Mouse (Mus musculus): Measurements from ENCODE around the gene Ctu2.

The Ctu2 gene

GRCm38 (mm10) chr8:122484831-122485230, 8.9 kb downstream of the Ctu2 start:
- no peak for DNase-seq (ENCODE audit: low read depth, low spot score)

DNA sequence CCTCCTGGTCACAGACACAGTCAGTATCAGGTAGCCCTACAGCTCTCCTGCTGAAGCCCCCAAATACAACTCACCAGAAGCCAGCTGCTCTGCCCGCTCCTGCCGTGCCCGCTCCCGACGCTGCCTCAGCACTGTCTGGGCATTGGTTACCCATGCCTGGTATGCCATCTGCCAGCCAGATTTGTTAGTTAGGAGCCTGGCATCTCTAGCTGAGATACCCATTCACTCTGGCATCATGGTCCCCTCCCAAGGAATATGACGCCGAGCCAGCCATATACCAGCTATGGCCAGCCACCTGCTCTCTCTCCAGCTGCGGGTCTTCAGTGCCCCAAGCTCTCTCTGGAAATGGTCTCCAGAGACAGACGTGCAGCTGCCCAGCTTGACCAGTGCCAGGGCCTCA, 12.4 kb downstream of the Ctu2 start:
- DNase-seq (ENCODE audit: low read depth, low spot score) = no peak

DNA sequence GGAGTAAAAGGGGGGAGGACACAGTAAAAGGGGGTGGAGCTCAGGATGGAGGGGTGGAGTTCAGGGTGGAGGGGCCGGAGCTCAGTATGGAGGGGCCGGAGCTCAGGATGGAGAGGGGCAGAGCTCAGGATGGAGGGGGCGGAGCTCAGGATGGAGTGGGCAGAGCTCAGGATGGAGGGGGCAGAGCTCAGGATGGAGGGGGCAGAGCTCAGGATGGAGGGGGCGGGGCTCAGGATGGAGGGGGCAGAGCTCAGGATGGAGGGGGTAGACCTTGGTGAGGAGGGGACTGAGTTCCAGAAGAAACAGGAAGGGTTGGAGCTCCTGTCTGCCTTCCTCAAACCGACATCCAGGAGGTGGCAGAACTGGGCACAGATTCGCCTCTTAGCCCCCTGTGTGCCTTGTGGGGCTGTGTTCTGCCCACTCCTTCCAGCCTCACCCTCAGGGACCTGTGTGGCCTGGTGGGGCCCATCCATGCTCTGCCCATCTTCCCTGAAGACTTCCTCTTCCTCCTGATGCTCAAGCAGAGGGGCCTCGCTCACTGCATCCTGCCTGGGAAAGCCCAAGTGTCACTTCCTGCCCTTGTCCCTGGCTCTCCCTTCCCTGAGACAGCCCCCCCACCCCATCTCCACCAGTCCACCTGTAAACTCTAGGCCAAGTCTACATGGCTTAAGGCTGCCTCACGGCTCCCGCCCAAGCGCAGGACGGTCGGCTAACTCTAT, 21.2 kb downstream of the Ctu2 start:
- DNase-seq (ENCODE audit: low read depth, low spot score) = no peak

- DNase-seq (ENCODE audit: low read depth, low spot score) = no peak
Measured at GRCm38 (mm10) chr8:122497912-122498311, 22.0 kb downstream of the Ctu2 start.

GRCm38 (mm10) chr8:122500856-122501255, 24.9 kb downstream of the Ctu2 start:
- DNase-seq (ENCODE audit: low read depth, low spot score) = peak; percentile 81

DNA sequence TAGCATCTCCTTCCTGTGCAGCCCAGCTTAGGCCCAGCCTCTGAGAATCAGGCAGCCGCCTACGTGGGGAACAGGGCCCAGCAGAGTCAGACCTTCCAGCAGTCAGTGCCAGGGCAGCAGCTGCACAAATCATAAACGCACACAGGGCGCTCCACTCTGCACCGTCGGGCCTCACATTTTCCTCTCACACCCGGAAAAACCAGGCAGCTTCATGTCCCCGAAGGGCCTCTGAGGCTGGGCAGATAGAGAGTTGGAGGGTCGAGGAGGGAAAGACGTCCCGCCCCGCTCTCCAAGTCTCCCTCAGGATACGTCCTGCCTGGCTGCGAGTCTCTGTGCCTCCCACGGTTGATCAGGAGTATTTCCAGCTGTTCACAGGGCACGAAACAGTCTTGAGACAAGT, 35.6 kb downstream of the Ctu2 start:
- DNase-seq (ENCODE audit: low read depth, low spot score) = no peak

- no peak for DNase-seq (ENCODE audit: low read depth, low spot score)
Measured at GRCm38 (mm10) chr8:122512392-122512791, 36.4 kb downstream of the Ctu2 start.

- no peak for DNase-seq (ENCODE audit: low read depth, low spot score)
Measured at GRCm38 (mm10) chr8:122515699-122516098, 39.8 kb downstream of the Ctu2 start.

DNA sequence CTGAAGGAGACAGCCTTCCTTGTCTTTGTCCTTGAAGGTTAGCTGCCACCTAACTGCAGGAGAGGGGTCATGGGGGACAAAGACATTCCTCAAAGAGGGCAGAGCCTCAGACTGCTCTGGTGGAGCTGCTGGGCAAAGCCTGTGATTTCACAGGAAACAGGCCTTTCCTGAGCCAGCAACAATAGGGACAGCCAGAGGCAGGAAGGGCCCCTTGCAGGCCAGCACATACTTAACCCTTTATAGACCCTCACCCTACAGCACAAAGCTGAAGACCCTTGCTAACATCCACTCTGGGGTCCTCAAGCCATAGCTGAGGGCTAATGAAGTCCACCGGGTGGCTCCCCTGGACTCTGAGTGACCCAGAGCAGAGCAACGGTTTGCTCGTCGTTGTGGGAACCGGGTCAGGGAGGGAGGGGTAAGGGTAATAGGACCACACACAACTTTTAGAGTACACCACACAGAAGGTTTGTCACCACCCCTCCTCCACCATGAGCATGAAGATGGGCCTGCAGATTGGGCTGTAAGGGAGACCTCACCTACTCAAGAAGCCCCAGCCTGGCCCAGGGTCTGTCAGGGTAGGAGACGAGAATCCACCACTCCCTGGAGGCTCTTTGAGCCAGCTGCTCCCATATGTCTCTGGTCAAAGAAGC, 41.7 kb downstream of the Ctu2 start:
- DNase-seq (ENCODE audit: low read depth, low spot score) = peak; percentile 76

- DNase-seq (ENCODE audit: low read depth, low spot score) = no peak
Measured at GRCm38 (mm10) chr8:122520611-122521010, 44.7 kb downstream of the Ctu2 start.

DNA sequence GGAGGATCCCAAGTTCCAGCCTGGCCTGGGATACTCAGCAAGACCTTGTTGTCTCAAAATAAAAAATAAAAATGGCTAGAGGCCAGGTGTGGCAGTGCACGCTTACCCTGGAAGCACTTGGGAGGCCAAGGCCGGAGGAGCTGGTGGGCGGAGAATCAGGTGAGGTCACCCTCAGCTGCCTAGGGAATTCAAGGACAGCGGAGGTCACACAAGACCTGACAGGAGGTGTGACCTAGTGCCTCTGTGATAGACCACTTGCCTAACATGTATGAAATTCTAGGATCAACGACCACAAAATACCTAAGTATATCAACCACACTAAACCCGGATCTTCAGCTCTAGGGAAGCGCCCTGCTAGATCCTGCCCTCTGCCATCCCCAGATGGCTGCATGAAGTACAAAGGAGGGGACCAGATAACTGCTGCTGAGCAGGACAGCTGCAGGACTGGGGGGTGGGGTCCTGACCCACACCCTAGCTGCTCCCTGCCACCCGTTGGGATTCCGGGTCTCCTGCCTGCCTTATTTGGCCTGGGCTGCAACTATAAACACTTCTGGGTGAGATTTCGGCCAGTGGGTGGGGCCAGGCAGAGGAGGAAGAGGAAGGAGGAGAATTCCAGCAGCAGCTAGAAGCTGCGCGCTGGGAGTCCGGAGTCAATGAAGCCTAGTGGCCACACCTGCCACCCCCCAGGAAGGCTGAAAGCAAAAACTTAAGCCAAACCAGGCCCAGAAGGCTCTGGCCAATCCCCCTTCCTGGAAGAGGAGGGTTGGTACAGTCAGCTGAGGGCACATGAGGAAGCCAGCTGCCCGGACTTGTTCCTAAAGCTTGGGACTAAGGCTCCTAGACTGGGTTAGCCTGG, 47.1 kb downstream of the Ctu2 start:
- DNase-seq (ENCODE audit: low read depth, low spot score) = no peak

DNA sequence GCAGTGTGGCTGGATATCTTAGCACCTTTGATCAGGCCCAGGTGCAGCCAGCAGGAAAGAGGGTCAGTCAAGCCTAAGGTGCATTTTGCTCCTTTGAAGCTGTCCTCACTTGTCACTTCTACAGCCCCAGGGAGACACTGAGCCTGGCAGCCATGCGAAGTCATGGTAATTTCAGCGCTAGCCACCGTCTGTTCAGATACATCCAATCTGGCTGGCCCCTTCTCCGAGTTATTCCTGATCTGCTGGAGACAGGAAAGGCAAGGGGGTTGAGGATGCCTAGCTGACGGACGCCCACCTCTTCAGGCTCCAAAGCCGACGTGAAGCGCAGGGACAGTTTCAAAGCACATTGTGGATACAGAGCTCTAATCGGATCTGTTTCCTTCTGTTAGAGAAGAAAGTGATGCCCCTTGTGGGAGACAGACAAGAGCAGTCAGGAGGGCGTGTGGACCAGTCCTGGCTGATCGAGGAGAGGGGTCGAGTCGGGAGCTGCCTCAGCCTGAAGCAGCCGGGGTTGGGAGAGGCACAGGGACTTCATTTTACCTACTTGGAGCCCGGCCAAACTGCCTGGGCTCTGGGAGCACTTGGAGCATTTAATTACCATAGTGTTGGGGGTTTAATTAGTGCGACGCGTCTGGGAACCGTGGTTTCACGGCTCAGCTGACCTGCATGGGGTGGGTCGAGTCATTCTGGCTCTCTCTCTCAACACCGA, 47.9 kb downstream of the Ctu2 start:
- peak; percentile 53 for DNase-seq (ENCODE audit: low read depth, low spot score)

DNA sequence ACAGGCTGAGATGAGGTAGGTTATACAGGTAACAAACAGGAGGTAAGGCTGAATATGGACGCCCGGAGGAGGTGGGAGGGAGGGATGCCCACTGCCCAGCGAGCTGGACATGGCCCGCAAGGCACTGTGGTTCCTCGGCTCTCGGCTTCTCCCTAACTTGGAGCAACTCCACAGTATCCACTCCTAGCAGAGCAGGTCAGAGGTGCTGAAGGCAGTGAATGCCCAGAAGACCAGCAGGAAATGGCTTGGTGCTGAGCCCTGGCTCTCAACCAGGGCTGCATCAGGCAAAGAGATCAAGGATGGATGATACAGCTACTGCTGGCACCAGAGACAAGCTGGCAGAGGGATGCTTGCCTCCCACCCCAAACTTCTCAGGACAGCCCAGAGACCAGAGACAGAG, 48.6 kb downstream of the Ctu2 start:
- DNase-seq (ENCODE audit: low read depth, low spot score) = no peak

DNA sequence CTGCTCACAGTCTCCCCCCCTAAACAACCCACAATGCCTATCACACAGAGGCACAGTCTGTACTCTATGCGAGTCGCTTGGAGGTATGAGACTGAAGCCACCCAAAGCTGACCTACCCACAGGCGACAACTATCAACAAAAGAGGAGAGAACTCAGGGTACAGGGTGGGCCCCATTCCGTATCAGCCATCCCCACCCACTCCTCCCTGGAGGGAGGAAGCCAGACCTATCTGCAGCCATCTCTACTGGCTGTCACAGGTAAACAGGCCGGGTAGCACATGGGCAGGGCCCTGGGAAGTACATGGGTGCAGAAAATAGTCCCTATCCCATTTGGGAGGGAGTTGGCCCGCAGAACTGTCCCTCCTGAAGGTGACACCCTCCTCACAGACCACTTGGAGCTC, 49.1 kb downstream of the Ctu2 start:
- no peak for DNase-seq (ENCODE audit: low read depth, low spot score)

GRCm38 (mm10) chr8:122526084-122526483, 50.1 kb downstream of the Ctu2 start:
- DNase-seq (ENCODE audit: low read depth, low spot score) = no peak

DNA sequence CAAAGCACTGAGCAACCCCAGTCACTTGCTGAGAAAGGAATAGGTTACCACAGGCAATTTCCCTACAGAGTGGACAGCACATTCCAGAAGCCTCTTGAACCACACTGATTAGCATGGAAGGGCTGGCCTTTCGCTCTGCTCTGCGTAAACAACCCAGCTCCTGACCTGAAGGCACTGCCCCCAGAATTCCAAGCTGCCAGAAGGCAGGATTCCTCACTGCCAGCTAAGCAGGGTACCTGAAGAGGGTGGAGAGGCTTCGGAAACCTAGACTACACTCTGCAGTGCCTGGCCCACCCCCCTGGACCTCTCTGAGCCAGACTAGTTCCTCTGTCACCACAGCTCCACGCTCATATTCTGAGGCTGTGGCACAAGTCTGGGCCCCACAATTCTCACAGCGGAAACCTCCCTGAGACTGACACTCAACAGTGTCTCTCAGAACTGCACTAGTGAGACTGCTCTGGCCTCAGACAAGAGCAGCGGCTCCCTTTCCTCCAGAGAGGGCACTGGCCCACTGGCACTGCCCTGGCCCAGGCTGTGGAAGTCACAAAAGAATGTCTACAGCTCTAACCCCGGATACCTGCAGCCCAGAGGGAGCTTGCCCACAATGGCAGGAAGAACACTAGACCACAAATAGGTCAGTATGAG, 50.7 kb downstream of the Ctu2 start:
- no peak for DNase-seq (ENCODE audit: low read depth, low spot score)

- no peak for DNase-seq (ENCODE audit: low read depth, low spot score)
Measured at GRCm38 (mm10) chr8:122527937-122528336, 52.0 kb downstream of the Ctu2 start.

GRCm38 (mm10) chr8:122529159-122529558, 53.2 kb downstream of the Ctu2 start:
- DNase-seq (ENCODE audit: low read depth, low spot score) = no peak

- no peak for DNase-seq (ENCODE audit: low read depth, low spot score)
Measured at GRCm38 (mm10) chr8:122531312-122531711, 55.4 kb downstream of the Ctu2 start.
